Mouse (Mus musculus) MEL (cell line): ENCODE measurements around the gene Tmem86a. TPM values are rescaled to one million over a fixed set of nuclear protein-coding genes. Genes with fewer than 3 reads are reported as not detected.

Experiments used
- DNase-seq: peaks from one replicate; pipeline ENCODE4 v3.0.0; 2011; ENCODE audit warnings: low read depth, low spot score
- H3K27ac ChIP-seq: 2 replicates; pipeline ENCODE4 v1.5.1; 2012; ENCODE audit warnings: low read depth, mild to moderate bottlenecking, control low read depth, low read length, moderate library complexity; ENCODE audit not compliant: control insufficient read depth
- H3K27me3 ChIP-seq, 2 experiments: fragments of 150-350 bp in 1 of 2; sonication (generic) in 1 of 2; 2 replicates each; pipeline ENCODE4 v1.6.1; 2012; ENCODE audit warnings: low read length in 2 of 2, mild to moderate bottlenecking in 2 of 2, improper control_type of control experiment in 1 of 2, moderate library complexity in 1 of 2; ENCODE audit not compliant: insufficient read depth in 2 of 2, control insufficient read depth in 1 of 2
- H3K36me3 ChIP-seq, 2 experiments: 2 replicates each; pipeline ENCODE4 v1.6.1; 2012 to 2014; ENCODE audit warnings: low read length in 2 of 2, improper control_type of control experiment in 1 of 2, inconsistent platforms in 1 of 2, mild to moderate bottlenecking in 1 of 2; ENCODE audit not compliant: insufficient read depth in 2 of 2, control insufficient read depth in 1 of 2
- H3K4me1 ChIP-seq, 2 experiments: fragments of 150-350 bp in 1 of 2; sonication (generic) in 1 of 2; 2 replicates each; pipeline ENCODE4 v1.6.1; 2012; ENCODE audit warnings: low read length in 2 of 2, improper control_type of control experiment in 1 of 2, mild to moderate bottlenecking in 1 of 2; ENCODE audit not compliant: insufficient read depth in 2 of 2, control insufficient read depth in 1 of 2
- H3K4me3 ChIP-seq, 2 experiments: fragments of 150-350 bp in 1 of 2; sonication (generic) in 1 of 2; 2 replicates each; pipeline ENCODE4 v1.5.1; 2012; ENCODE audit warnings: low read depth in 2 of 2, low read length in 2 of 2, mild to moderate bottlenecking in 2 of 2, moderate library complexity in 2 of 2, control low read depth in 1 of 2, improper control_type of control experiment in 1 of 2; ENCODE audit not compliant: control insufficient read depth in 1 of 2, insufficient read depth in 1 of 2
- H3K79me2 ChIP-seq: 2 replicates; pipeline ENCODE4 v1.6.1; 2012; ENCODE audit warnings: mild to moderate bottlenecking, low read length, moderate library complexity; ENCODE audit not compliant: control insufficient read depth, poor library complexity, insufficient read depth
- H3K9ac ChIP-seq: 2 replicates; pipeline ENCODE4 v1.6.1; 2012; ENCODE audit warnings: low read depth, mild to moderate bottlenecking, control low read depth, low read length, moderate library complexity; ENCODE audit not compliant: control insufficient read depth, poor library complexity, severe bottlenecking
- H3K9me3 ChIP-seq: fragments of 150-350 bp; sonication (generic); replicated peaks from 2 replicates; pipeline ENCODE4 v1.6.1; 2012; ENCODE audit warnings: mild to moderate bottlenecking, low read length, improper control_type of control experiment, moderate library complexity; ENCODE audit not compliant: insufficient read depth
- ELF1 ChIP-seq: IDR thresholded peaks from 2 replicates; pipeline ENCODE4 v1.6.1; 2014; ENCODE audit warnings: low read depth, mild to moderate bottlenecking, inconsistent platforms, low read length, improper control_type of control experiment, moderate library complexity
- EP300 ChIP-seq, 2 experiments: IDR thresholded peaks; 2 replicates each; pipeline ENCODE4 v1.6.1; 2011; ENCODE audit warnings: improper control_type of control experiment in 2 of 2, low read length in 2 of 2, low read depth in 1 of 2, mild to moderate bottlenecking in 1 of 2
- GABPA ChIP-seq: IDR thresholded peaks from 2 replicates; pipeline ENCODE4 v1.6.1; 2012; ENCODE audit warnings: low read depth, mild to moderate bottlenecking, inconsistent platforms, low read length, improper control_type of control experiment, moderate library complexity
- HCFC1 ChIP-seq: IDR thresholded peaks from 2 replicates; pipeline ENCODE4 v1.6.1; 2012; ENCODE audit warnings: low read depth, mild to moderate bottlenecking, inconsistent platforms, low read length, improper control_type of control experiment, moderate library complexity
- JUND ChIP-seq: IDR thresholded peaks from 2 replicates; pipeline ENCODE4 v1.6.1; 2011; ENCODE audit warnings: low read depth, mild to moderate bottlenecking, improper control_type of control experiment, low read length
- KAT2A ChIP-seq: conservative IDR thresholded peaks from 2 replicates; pipeline ENCODE4 v1.6.1; 2012; ENCODE audit warnings: low read depth, low read length, improper control_type of control experiment, inconsistent platforms
- MAFK ChIP-seq: IDR thresholded peaks from 2 replicates; pipeline ENCODE4 v1.6.1; 2011; ENCODE audit warnings: low read depth, mild to moderate bottlenecking, low read length, improper control_type of control experiment, borderline replicate concordance
- MAX ChIP-seq: IDR thresholded peaks from 2 replicates; pipeline ENCODE4 v1.6.1; 2011; ENCODE audit warnings: low read length, improper control_type of control experiment
- MYB ChIP-seq: IDR thresholded peaks from 2 replicates; pipeline ENCODE4 v1.6.1; 2011; ENCODE audit warnings: mild to moderate bottlenecking, low read depth, low read length, improper control_type of control experiment
- MYC ChIP-seq: IDR thresholded peaks from 2 replicates; pipeline ENCODE4 v1.6.1; 2011; ENCODE audit warnings: low read depth, mild to moderate bottlenecking, low read length, improper control_type of control experiment, moderate library complexity
- NELFE ChIP-seq: IDR thresholded peaks from 2 replicates; pipeline ENCODE4 v1.6.1; 2011; ENCODE audit warnings: low read depth, low read length, improper control_type of control experiment
- NRF1 ChIP-seq: IDR thresholded peaks from 2 replicates; pipeline ENCODE4 v1.6.1; 2014; ENCODE audit warnings: low read depth, mild to moderate bottlenecking, inconsistent platforms, low read length, improper control_type of control experiment, moderate library complexity; ENCODE audit not compliant: poor library complexity, insufficient read depth, severe bottlenecking
- POLR2AphosphoS2 ChIP-seq: IDR thresholded peaks from 2 replicates; pipeline ENCODE4 v1.6.1; 2011; ENCODE audit warnings: low read length, improper control_type of control experiment
- RAD21 ChIP-seq: IDR thresholded peaks from 2 replicates; pipeline ENCODE4 v1.6.1; 2011; ENCODE audit warnings: mild to moderate bottlenecking, low read depth, low read length, improper control_type of control experiment
- RCOR1 ChIP-seq: IDR thresholded peaks from 2 replicates; pipeline ENCODE4 v1.6.1; 2012; ENCODE audit warnings: low read depth, mild to moderate bottlenecking, inconsistent platforms, low read length, improper control_type of control experiment
- SIN3A ChIP-seq: IDR thresholded peaks from 2 replicates; pipeline ENCODE4 v1.6.1; 2012; ENCODE audit warnings: low read length, improper control_type of control experiment, inconsistent platforms
- TAL1 ChIP-seq: IDR thresholded peaks from 2 replicates; pipeline ENCODE4 v1.6.1; 2012; ENCODE audit warnings: mild to moderate bottlenecking, inconsistent platforms, low read length, moderate library complexity, mixed read lengths
- TBP ChIP-seq: IDR thresholded peaks from 2 replicates; pipeline ENCODE4 v1.8.0; 2011; ENCODE audit warnings: low read depth, low read length, improper control_type of control experiment
- ZC3H11A ChIP-seq: IDR thresholded peaks from 2 replicates; pipeline ENCODE4 v1.6.1; 2012; ENCODE audit warnings: low read depth, mild to moderate bottlenecking, inconsistent platforms, low read length, improper control_type of control experiment
- ZMIZ1 ChIP-seq: IDR thresholded peaks from 2 replicates; pipeline ENCODE4 v1.6.1; 2012; ENCODE audit warnings: low read depth, mild to moderate bottlenecking, inconsistent platforms, low read length, improper control_type of control experiment, moderate library complexity
- polyA plus RNA-seq, 2 experiments: library from polyadenylated mRNA; stranded (reverse) in 1 of 2; unstranded in 1 of 2; fragments of >175 nt in 1 of 2; fragments of >200 nt in 1 of 2; gene quantifications; 2 replicates each; pipeline versions ENCODE4 v1.2.1 to v1.2.4; 2012; ENCODE audit warnings: low replicate concordance in 2 of 2, low read depth in 1 of 2; ENCODE audit not compliant: insufficient read length in 2 of 2, insufficient read depth in 1 of 2, missing spikeins in 1 of 2
- total RNA-seq: library from RNA; depleted of rRNA; stranded (reverse); fragments of 300-350 nt; gene quantifications from 2 replicates; pipeline ENCODE4 v1.2.3, GENCODE M21; 2012

Gene Tmem86a
- total and polyA plus RNA-seq, 3 experiments: 0.27 to 0.54 TPM; not detected in 1

- no peak for TF ChIP-seq NRF1
- TF ChIP-seq MYC: no peak
- no peak for TF ChIP-seq RAD21
- TF ChIP-seq MAX: no peak
- no peak for TF ChIP-seq TBP
- TF ChIP-seq HCFC1: no peak
- no peak for TF ChIP-seq MAFK
- no peak for TF ChIP-seq NELFE
- no peak for TF ChIP-seq RCOR1
- TF ChIP-seq GABPA: no peak
- TF ChIP-seq EP300 (IDR thresholded peaks at IDR 0.05; ENCODE audit: low read depth in 1 of 2, low read length in 2 of 2): peak in 1 of 2 experiments; percentile 33; a peak in 1 of 4 replicates
- TF ChIP-seq TAL1: no peak
Observed at GRCm38 (mm10) chr7:47051404-47052151, 1.2 kb downstream of the Tmem86a start (continued).

DNA sequence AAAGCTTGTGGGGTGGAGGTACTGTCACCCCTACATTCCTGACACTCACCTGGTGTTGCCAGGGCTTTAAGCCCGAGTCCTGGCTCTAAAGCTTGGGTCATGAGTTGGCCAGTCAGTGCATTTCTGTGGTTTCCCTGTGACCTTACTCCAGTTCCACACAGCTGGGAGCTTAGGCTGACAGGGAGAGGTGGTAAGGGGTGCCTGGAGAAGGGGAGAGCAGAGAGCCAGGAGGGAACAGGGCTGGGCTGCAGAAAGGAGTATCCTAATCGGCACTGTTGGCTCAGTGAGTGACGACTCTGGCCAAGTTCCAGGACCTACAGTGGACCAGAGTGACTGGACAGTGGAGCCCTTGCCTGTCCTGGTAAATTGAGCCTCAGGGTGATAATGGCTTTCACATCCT is 1.9 kb downstream of the Tmem86a start:
- no peaks in the 10 kb centered on the region for H3K79me2 ChIP-seq
- no peaks in the 10 kb centered on the region for H3K9me3 ChIP-seq
- no peak overlapping the region for H3K27ac ChIP-seq
- H3K36me3 ChIP-seq: peaks cover 0 to 7% of the 10 kb centered on the region in 2 experiments; a peak in 2 of 4 replicates
- no peak overlapping the region for H3K4me3 ChIP-seq
- DNase-seq: no peak
- TF ChIP-seq MAFK: no peak
- TF ChIP-seq ELF1: no peak
- no peak for TF ChIP-seq ZC3H11A
- TF ChIP-seq KAT2A: no peak
- TF ChIP-seq TAL1: no peak
- TF ChIP-seq MYB: no peak
- TF ChIP-seq ZMIZ1: no peak
- TF ChIP-seq POLR2AphosphoS2: no peak
- TF ChIP-seq JUND: no peak
- TF ChIP-seq EP300 (IDR thresholded peaks at IDR 0.05; ENCODE audit: low read depth in 1 of 2, low read length in 2 of 2): no peak
- no peak for TF ChIP-seq SIN3A
- TF ChIP-seq MAX: no peak
- TF ChIP-seq RAD21: no peak
- H3K27me3 ChIP-seq: peaks cover 0 to 4% of the 10 kb centered on the region in 2 experiments; a peak in 3 of 4 replicates
- no peak overlapping the region for H3K9ac ChIP-seq
- H3K4me1 ChIP-seq: peaks cover 0 to 15% of the 10 kb centered on the region in 2 experiments; a peak in 3 of 4 replicates
